Mouse (Mus musculus): ENCODE measurements at regions not wholly inside any gene's neighbourhood (a gene's known extent, or its start where the extent isn't known, plus 50 kb on each side); places are given as distances from the start of the nearest gene placed in this dataset.

- Histone ChIP-seq H3K27me3 (ENCODE audit: control insufficient read depth, insufficient read depth, insufficient read length) (no peaks in the 10 kb centered on the region), H3K4me3 (no peak overlapping the region), H3ac (ENCODE audit: control insufficient read depth, insufficient read length) (no peak overlapping the region), H3K4me2 (ENCODE audit: low read depth) (no peak overlapping the region), H3K36me3 (ENCODE audit: control insufficient read depth, insufficient read depth) (no peaks in the 10 kb centered on the region), H3K79me2 (ENCODE audit: control insufficient read depth, insufficient read depth) (no peaks in the 10 kb centered on the region)
- TF ChIP-seq USF1 (IDR thresholded peaks at IDR 0.05; ENCODE audit: low read depth) (no peak), POLR2AphosphoS2 (IDR thresholded peaks at IDR 0.05; ENCODE audit: insufficient read length, low read depth) (no peak), TCF12 (IDR thresholded peaks at IDR 0.05; ENCODE audit: insufficient read depth, poor library complexity, severe bottlenecking) (no peak), MAX (IDR thresholded peaks at IDR 0.05; ENCODE audit: low read depth) (no peak)
These were observed 895.8 kb upstream of the Tmprss15 start for GRCm38 (mm10) chr16:79986746-79987145.

GRCm38 (mm10) chr16:79972146-79972545 lies 881.2 kb upstream of the Tmprss15 start:
- Histone ChIP-seq H3K79me2 (ENCODE audit: control insufficient read depth, insufficient read depth) (no peaks in the 10 kb centered on the region), H3K4me3 (no peak overlapping the region), H3K27me3 (ENCODE audit: control insufficient read depth, insufficient read depth, insufficient read length) (no peaks in the 10 kb centered on the region), H3K4me2 (ENCODE audit: low read depth) (no peak overlapping the region), H3ac (ENCODE audit: control insufficient read depth, insufficient read length) (no peak overlapping the region), H3K36me3 (ENCODE audit: control insufficient read depth, insufficient read depth) (no peaks in the 10 kb centered on the region)
- no peak for TF ChIP-seq MAX (IDR thresholded peaks at IDR 0.05; ENCODE audit: low read depth)
- TF ChIP-seq POLR2AphosphoS2 (IDR thresholded peaks at IDR 0.05; ENCODE audit: insufficient read length, low read depth) = no peak
- TF ChIP-seq TCF12 (IDR thresholded peaks at IDR 0.05; ENCODE audit: insufficient read depth, poor library complexity, severe bottlenecking) = no peak
- TF ChIP-seq USF1 (IDR thresholded peaks at IDR 0.05; ENCODE audit: low read depth) = no peak
- TF ChIP-seq MYOG (IDR thresholded peaks at IDR 0.05; ENCODE audit: control insufficient read depth in 1 of 3, insufficient read depth in 1 of 3, insufficient read length in 2 of 3, low read depth in 2 of 3) = no peak
- TF ChIP-seq MYOD1 (IDR thresholded peaks at IDR 0.05; ENCODE audit: control insufficient read depth in 1 of 3, insufficient read length in 2 of 3, low read depth in 2 of 3) = no peak
- no peak for TF ChIP-seq CEBPB (IDR thresholded peaks at IDR 0.05; ENCODE audit: insufficient read depth, poor library complexity, severe bottlenecking)
- no peak for TF ChIP-seq SRF (IDR thresholded peaks at IDR 0.05; ENCODE audit: control insufficient read depth, insufficient read length, low read depth)
- no peak for TF ChIP-seq TCF3 (IDR thresholded peaks at IDR 0.05; ENCODE audit: insufficient read length, low read depth)
- TF ChIP-seq E2F4 (IDR thresholded peaks at IDR 0.05; ENCODE audit: insufficient read depth) = no peak
- no peak for TF ChIP-seq POLR2A (IDR thresholded peaks at IDR 0.05; ENCODE audit: insufficient read length, low read depth)

GRCm38 (mm10) chr16:79937042-79937441 lies 846.1 kb upstream of the Tmprss15 start:
- H3K4me3 ChIP-seq = no peak overlapping the region
- no peaks in the 10 kb centered on the region for H3K79me2 ChIP-seq (ENCODE audit: control insufficient read depth, insufficient read depth)
- TF ChIP-seq TCF12 (IDR thresholded peaks at IDR 0.05; ENCODE audit: insufficient read depth, poor library complexity, severe bottlenecking) (no peak), USF1 (IDR thresholded peaks at IDR 0.05; ENCODE audit: low read depth) (no peak), MYOG (IDR thresholded peaks at IDR 0.05; ENCODE audit: control insufficient read depth in 1 of 3, insufficient read depth in 1 of 3, insufficient read length in 2 of 3, low read depth in 2 of 3) (no peak), CEBPB (IDR thresholded peaks at IDR 0.05; ENCODE audit: insufficient read depth, poor library complexity, severe bottlenecking) (no peak), MYOD1 (IDR thresholded peaks at IDR 0.05; ENCODE audit: control insufficient read depth in 1 of 3, insufficient read length in 2 of 3, low read depth in 2 of 3) (no peak), E2F4 (IDR thresholded peaks at IDR 0.05; ENCODE audit: insufficient read depth) (no peak), POLR2A (IDR thresholded peaks at IDR 0.05; ENCODE audit: insufficient read length, low read depth) (no peak), REST (IDR thresholded peaks at IDR 0.05; ENCODE audit: insufficient read depth, insufficient read length) (no peak), SRF (IDR thresholded peaks at IDR 0.05; ENCODE audit: control insufficient read depth, insufficient read length, low read depth) (no peak), TCF3 (IDR thresholded peaks at IDR 0.05; ENCODE audit: insufficient read length, low read depth) (no peak), POLR2AphosphoS2 (IDR thresholded peaks at IDR 0.05; ENCODE audit: insufficient read length, low read depth) (no peak), MAX (IDR thresholded peaks at IDR 0.05; ENCODE audit: low read depth) (no peak)
- H3K27me3 ChIP-seq (ENCODE audit: control insufficient read depth, insufficient read depth, insufficient read length) = no peaks in the 10 kb centered on the region
- no peak overlapping the region for H3K4me2 ChIP-seq (ENCODE audit: low read depth)
- no peak overlapping the region for H3ac ChIP-seq (ENCODE audit: control insufficient read depth, insufficient read length)
- no peaks in the 10 kb centered on the region for H3K36me3 ChIP-seq (ENCODE audit: control insufficient read depth, insufficient read depth)

- Histone ChIP-seq H3ac (ENCODE audit: control insufficient read depth, insufficient read length) (no peak overlapping the region), H3K79me2 (ENCODE audit: control insufficient read depth, insufficient read depth) (no peaks in the 10 kb centered on the region), H3K4me2 (ENCODE audit: low read depth) (no peak overlapping the region), H3K27me3 (ENCODE audit: control insufficient read depth, insufficient read depth, insufficient read length) (no peaks in the 10 kb centered on the region), H3K4me3 (no peak overlapping the region), H3K36me3 (ENCODE audit: control insufficient read depth, insufficient read depth) (no peaks in the 10 kb centered on the region)
- TF ChIP-seq POLR2A (IDR thresholded peaks at IDR 0.05; ENCODE audit: insufficient read length, low read depth) = no peak
- no peak for TF ChIP-seq REST (IDR thresholded peaks at IDR 0.05; ENCODE audit: insufficient read depth, insufficient read length)
- no peak for TF ChIP-seq E2F4 (IDR thresholded peaks at IDR 0.05; ENCODE audit: insufficient read depth)
- no peak for TF ChIP-seq SRF (IDR thresholded peaks at IDR 0.05; ENCODE audit: control insufficient read depth, insufficient read length, low read depth)
- no peak for TF ChIP-seq TCF12 (IDR thresholded peaks at IDR 0.05; ENCODE audit: insufficient read depth, poor library complexity, severe bottlenecking)
- no peak for TF ChIP-seq USF1 (IDR thresholded peaks at IDR 0.05; ENCODE audit: low read depth)
These were observed 816.2 kb upstream of the Tmprss15 start for GRCm38 (mm10) chr16:79907126-79907525.

GRCm38 (mm10) chr16:79901467-79901866 lies 810.6 kb upstream of the Tmprss15 start:
- H3K4me3 ChIP-seq = no peak overlapping the region
- no peak overlapping the region for H3ac ChIP-seq (ENCODE audit: control insufficient read depth, insufficient read length)
- H3K36me3 ChIP-seq (ENCODE audit: control insufficient read depth, insufficient read depth) = no peaks in the 10 kb centered on the region
- TF ChIP-seq MYOD1 (IDR thresholded peaks at IDR 0.05; ENCODE audit: control insufficient read depth in 1 of 3, insufficient read length in 2 of 3, low read depth in 2 of 3) = no peak
- no peak for TF ChIP-seq USF1 (IDR thresholded peaks at IDR 0.05; ENCODE audit: low read depth)
- no peak for TF ChIP-seq POLR2A (IDR thresholded peaks at IDR 0.05; ENCODE audit: insufficient read length, low read depth)
- no peak for TF ChIP-seq TCF3 (IDR thresholded peaks at IDR 0.05; ENCODE audit: insufficient read length, low read depth)
- no peak for TF ChIP-seq MYOG (IDR thresholded peaks at IDR 0.05; ENCODE audit: control insufficient read depth in 1 of 3, insufficient read depth in 1 of 3, insufficient read length in 2 of 3, low read depth in 2 of 3)
- TF ChIP-seq TCF12 (IDR thresholded peaks at IDR 0.05; ENCODE audit: insufficient read depth, poor library complexity, severe bottlenecking) = no peak
- TF ChIP-seq CEBPB (IDR thresholded peaks at IDR 0.05; ENCODE audit: insufficient read depth, poor library complexity, severe bottlenecking) = no peak
- H3K79me2 ChIP-seq (ENCODE audit: control insufficient read depth, insufficient read depth) = no peaks in the 10 kb centered on the region
- no peaks in the 10 kb centered on the region for H3K27me3 ChIP-seq (ENCODE audit: control insufficient read depth, insufficient read depth, insufficient read length)
- no peak overlapping the region for H3K4me2 ChIP-seq (ENCODE audit: low read depth)
